Mouse (Mus musculus) cerebellum, adult (tissue): ENCODE results near the gene Gjb6.

Experiments used
- ATAC-seq: cut with Nextera tagmentation; 2 replicates; pipeline ENCODE4 v1.9.2; 2017; ENCODE audit warnings: mild to moderate bottlenecking, moderate library complexity, mixed read lengths; ENCODE audit not compliant: insufficient number of reproducible peaks, low FRiP score, low TSS enrichment

The Gjb6 gene

DNA sequence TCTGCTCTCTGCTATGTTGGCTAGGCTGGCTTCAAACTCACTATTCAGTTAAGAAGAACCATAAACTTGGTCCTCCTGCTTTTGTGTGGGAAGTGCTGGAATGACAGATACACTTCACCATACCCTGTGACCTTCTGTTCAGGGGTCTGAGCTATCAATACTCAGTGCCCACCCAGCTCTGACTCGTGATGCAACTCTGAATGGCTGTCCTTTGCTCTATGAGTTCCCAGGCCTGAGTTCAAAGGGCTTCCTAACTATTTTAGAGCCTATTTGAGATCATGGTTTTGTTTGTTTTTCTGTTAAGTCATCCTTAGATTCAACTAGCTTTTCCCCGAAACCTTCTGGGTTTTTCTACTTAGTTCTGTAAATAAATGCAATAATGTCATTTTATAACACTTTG lies 43.4 kb downstream of the Gjb6 start:
- no peak for ATAC-seq

DNA sequence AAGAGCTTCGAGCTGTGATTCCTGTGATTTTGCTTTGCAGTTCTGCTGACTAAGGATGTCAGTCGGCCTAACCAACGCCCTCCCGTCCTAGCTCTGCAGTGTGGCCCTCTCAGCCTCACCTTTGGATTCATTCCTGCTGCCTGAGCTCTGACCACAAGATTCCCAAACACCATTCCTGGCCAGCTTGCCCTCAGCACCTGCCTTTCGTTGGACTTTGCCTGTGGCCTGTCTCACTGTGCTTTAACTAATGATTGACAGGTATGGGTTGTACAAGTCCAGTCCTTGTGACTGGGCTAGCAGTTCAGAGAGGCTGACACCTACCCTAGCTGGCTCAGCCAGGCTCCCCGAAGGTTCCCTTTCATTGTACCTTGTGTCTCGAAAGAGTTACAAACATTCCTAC lies 44.3 kb downstream of the Gjb6 start:
- no peak for ATAC-seq

DNA sequence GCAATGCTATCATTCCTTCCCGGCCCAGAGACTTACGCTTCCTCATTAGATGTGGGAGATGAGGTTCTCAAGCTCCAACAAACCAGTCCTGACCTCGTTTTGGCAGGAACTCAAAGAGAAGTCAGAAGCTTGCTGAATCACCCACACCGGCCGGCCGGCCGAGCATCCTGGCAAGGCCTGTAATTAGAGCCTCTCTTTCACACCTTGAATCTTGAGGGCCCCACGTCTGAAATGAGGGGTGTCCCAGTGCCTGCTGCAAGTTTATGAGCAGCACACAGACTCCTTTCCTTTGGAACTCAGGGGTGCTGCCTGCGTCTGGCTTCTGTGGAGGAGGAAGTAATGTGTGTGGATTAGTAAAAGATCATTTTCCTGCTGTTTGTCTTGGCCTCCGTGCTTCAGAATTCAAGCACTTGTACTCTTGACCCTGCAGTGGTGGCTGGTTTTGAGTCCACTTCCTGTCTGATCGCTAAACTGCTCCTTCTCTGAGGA lies 49.2 kb downstream of the Gjb6 start:
- ATAC-seq, result no peak

DNA sequence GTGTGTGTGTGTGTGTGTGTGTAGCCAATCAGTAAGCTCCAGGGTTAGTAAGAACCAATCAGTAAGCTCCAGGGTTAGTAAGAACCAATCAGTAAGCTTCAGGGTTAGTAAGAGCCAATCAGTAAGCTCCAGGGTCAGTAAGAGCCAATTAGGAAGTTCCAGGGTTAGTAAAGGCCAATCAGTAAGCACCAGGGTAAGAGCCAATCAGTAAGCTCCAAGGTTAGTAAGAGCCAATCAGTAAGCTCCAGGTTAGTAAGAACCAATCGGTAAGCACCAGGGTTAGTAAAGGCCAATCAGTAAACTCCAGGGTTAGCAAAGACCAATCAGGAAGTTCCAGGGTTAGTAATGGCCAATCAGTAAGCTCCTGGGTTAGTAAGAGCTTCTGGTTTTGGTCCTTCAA lies 50.5 kb downstream of the Gjb6 start:
- no peak for ATAC-seq

DNA sequence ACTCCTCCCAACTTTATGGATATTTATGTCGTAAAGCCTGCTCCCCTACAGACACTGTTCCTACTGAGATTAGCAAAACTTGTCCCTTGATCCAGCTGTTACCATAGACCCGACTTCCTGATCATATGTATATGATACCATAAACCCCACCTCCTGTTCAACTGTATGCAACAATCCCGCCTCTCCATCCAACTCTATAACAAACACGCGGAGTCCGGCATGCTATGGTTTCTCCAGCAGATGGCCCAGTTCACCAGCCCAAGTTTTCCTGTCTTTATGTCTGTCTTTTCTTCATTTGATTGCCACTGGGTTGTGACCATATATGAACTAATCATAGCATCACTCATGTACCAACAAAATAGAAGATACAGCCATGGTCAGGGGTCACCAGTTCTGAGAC lies 57.9 kb downstream of the Gjb6 start:
- ATAC-seq, result no peak
